Mouse (Mus musculus) left cerebral cortex, postnatal 4 days (tissue): ENCODE results near the gene Tm2d1. TPM values are rescaled to one million over a fixed set of nuclear protein-coding genes. Genes with fewer than 3 reads are reported as not detected.
"Not testable (repeated sequence)": the region's sequence is repeated elsewhere in the genome, so short reads cannot be mapped to it uniquely, and the experiment has no call there.

Experiments used
- DNase-seq: peaks from one replicate; pipeline ENCODE4 v3.0.0-alpha.2; 2022
- intact Hi-C: fragments of 180-260 bp; cut with DNase I; formaldehyde crosslinking; loops from one replicate; pipeline ENCODE4 v1.15.1; 2025
- total RNA-seq, 2 experiments: library from RNA; stranded (reverse); gene quantifications; 2 replicates each; pipeline ENCODE4 v1.2.3; 2021

Gene Tm2d1
- 10 to 100 TPM; 35.8 to 36.3 TPM for total RNA-seq

GRCm38 (mm10) chr4:98382716-98383424 lies at the start of gene Tm2d1:
Gene Tm2d1 (minus strand): TSS chr4:98383306.
- intact Hi-C loops: no loop called here

DNA sequence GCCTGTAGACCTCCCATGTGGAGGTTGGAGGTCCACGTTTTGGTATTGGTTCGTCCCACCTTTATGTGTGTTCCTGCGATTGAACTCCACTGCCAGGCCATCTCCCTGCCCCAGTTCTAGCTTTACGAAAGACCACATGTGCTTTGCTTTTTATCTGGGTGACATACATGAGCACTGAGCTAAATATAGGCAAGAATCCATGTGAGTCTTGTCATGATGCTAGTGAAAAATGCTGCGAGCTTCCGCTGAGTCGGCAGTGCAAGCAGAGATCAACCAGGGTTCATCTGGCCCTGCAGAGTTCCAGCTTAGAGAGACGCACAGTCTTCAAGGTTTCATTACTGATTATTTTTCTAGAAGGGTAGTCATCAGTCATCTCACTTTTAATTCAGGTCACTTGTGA lies 45.3 kb upstream of the Tm2d1 start:
- DNase-seq: no peak
- intact Hi-C loops: no loop called here

More at GRCm38 (mm10) chr4:98382716-98383424, at the start of gene Tm2d1:
- peak; percentile 84 for DNase-seq

DNA sequence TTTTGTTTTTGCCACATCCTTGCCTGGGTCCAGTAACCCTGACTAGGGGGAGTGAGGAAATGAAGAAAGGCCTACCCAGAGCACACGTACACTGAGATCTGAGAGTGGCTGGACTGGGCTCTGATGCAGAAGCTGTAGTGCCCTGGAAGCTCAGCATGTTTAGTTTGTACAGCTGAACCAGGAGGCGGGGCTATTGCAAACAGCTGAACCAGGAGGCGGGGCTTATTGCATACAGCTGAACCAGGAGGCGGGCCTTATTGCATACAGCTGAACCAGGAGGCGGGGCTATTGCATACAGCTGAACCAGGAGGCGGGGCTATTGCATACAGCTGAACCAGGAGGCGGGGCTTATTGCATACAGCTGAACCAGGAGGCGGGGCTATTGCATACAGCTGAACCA lies 32.0 kb upstream of the Tm2d1 start:
- intact Hi-C loops: not testable (repeated sequence)

DNA sequence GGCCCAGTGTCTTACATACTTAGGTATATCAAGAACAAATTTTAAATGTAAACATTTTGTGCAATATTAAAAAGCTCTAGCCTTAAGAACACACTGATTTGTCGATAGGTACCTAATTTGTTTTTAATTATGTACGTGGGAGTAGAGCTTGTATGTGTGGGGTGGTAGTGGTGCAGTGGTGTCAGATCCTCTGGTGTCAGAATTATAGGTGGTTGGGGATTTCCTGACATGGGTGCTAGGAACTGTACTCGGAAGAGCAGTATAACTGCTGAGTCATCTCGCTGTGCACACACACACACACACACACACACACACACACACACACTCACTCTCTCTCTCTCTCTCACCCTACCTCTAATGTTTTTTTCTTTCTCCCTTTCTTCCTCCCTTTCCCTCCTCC lies 25.3 kb upstream of the Tm2d1 start:
- DNase-seq: no peak
- intact Hi-C loops: no loop called here

More for the DNA sequence above, 32.0 kb upstream of the Tm2d1 start:
- DNase-seq: not testable (repeated sequence)

GRCm38 (mm10) chr4:98404412-98404811 lies 21.3 kb upstream of the Tm2d1 start:
- DNase-seq: no peak
- intact Hi-C loops: no loop called here

DNA sequence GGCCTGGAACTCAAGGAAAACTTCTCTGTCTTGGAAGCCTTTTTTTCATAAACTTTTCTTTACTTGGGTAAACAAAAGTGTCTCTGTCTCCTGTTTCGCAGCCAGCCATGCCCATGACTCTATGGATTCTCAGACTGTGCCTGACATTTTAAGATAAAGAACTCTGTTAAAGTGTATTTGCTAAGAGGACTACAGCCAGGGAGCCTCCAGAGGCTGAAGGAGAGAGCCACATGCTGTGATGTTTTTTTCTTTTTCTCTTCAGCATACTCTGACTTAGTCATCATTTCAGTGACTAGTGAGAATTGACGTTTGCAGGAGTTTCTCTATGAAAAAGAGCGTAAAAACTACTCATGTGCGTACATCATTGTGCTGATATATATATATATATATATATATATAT lies 20.4 kb upstream of the Tm2d1 start:
- intact Hi-C loops: no loop called here
- DNase-seq: no peak

DNA sequence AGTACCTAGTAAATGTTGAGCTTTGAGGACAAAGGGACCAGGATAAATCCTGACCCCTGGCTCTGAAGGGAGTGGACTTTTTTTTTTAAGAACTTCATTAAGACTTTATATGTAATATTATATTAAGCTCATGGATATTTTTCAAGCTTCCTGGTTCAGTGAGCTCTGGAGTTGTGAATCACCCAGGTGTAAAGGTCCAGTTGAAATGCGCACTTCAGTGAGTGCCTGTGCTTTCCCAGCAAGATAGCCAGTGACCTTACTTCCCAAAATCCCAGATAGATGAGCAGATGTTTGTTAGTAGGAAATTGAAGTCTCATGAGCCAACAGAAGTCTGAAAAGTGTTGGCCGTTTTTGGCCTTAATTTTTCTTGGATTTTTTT lies 18.5 kb upstream of the Tm2d1 start:
- intact Hi-C loops: no loop called here
- DNase-seq: no peak

DNA sequence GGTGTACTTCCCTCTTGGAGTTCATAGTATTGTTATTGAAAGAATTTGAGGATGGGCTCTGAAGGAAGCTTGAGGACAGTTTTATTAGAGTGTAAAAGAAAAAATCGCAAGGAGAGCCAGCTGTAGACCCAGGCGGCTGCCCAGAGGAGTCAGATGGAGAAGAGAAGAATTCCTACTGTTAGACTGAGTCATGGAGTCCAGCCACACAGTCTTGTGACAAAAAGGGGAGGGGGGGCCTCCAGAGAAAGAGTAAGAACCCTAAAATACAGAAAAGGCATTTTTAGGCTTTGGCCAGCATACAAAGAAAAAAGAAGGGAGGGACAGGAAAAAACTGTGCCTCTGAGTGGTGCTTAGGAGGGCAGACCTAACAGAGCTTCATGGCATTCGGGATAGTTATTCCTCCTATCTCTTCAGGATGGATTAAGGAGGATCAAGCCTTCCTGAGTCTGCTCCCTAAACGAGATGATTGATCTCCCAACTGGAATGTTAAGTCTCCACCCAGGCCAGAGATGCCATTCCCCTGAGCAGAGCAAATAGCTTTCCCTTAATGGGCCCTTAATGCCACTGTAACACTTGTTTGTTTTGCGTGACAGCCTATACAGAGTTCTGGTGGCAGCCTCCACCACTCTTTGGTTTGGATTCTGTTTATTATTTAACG lies 17.9 kb upstream of the Tm2d1 start:
- DNase-seq: no peak
- intact Hi-C loops: no loop called here

GRCm38 (mm10) chr4:98395690-98396437 lies 12.8 kb upstream of the Tm2d1 start, which contains the start of gene Patj:
Gene Patj (plus strand): TSS chr4:98395785.
- DNase-seq: peak; percentile 38
- intact Hi-C loops: no loop called here

GRCm38 (mm10) chr4:98395346-98395689 lies 12.2 kb upstream of the Tm2d1 start:
- DNase-seq: no peak
- intact Hi-C loops: no loop called here

DNA sequence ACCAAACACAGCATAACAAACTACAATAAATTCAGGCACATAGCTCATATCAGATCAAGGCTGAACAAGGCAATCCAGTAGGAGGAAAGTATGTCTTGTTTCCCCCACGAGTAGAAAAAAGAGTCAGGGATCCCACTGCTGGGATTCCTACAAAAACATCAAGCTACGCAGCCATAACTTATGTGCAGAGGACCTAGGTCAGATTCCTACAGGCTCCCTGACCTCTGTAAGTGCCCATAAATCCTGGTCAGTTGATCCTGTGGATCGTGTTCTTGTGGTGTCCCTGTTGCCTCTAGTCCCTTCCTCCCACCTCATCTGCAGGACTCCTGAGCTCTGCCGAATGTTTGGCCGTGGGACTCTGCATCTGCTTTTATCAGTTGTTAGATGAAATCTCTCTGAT lies 1.9 kb upstream of the Tm2d1 start:
- intact Hi-C loops: no loop called here
- DNase-seq: no peak

- no peak for DNase-seq
- intact Hi-C loops: no loop called here
Observed at GRCm38 (mm10) chr4:98376943-98377342, 6.2 kb downstream of the Tm2d1 start.

DNA sequence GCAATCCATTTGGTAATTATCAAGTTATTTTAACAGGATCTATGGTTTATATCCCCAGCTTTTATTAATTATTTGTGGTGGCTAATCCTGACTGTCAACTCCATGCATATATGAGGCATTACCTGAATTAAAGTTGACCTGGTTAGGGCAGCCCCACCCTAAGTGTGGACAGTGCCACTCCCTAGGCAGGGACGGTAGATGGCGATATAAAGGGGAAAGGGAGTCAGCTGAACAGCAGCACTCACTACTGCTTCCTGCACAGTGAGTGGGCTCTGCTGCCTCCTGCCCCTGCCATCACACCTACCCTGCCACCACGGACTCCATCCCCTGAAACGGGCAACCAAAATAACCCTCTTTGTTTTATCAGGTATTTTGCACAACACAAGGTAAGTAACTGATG lies 7.7 kb downstream of the Tm2d1 start:
- no peak for DNase-seq
- intact Hi-C loops: no loop called here

- DNase-seq: no peak
- intact Hi-C loops: no loop called here
Observed at GRCm38 (mm10) chr4:98358034-98358809, 24.9 kb downstream of the Tm2d1 start.

- no peak for DNase-seq
- intact Hi-C loops: no loop called here
Observed at GRCm38 (mm10) chr4:98348580-98348979, 34.5 kb downstream of the Tm2d1 start.

GRCm38 (mm10) chr4:98345783-98346182 lies 37.3 kb downstream of the Tm2d1 start:
- no peak for DNase-seq
- intact Hi-C loops: no loop called here

DNA sequence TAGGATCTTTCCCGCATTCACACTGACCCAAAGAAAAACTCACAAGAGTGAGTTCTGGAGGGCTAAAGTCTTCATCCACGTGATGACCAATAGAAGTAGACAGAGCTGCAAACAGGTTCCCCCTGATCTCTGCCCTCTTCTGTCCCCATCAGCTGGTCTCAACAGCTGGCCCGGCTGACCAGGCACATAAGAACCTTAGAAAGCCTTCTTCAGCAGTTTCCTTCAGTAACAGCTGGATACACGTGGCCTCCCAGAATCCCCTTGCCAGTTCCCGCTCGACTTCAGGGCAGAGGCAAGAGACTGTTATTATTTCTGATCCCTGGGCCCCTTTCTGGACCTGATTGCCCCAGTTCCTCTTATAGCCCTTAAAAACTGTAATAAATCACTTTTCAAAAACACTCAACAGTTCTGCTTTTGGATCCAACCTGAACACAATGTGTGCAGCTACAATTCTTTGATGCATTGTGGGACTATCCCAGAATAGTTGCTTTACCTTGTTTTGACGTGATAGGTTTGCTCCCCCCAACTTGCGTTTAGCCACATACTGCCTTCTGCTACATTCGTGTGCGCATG lies 43.0 kb downstream of the Tm2d1 start:
- intact Hi-C loops: no loop called here
- no peak for DNase-seq

- intact Hi-C loops: no loop called here
- DNase-seq: peak; percentile 88
Observed at GRCm38 (mm10) chr4:98338636-98339630, 44.2 kb downstream of the Tm2d1 start.

DNA sequence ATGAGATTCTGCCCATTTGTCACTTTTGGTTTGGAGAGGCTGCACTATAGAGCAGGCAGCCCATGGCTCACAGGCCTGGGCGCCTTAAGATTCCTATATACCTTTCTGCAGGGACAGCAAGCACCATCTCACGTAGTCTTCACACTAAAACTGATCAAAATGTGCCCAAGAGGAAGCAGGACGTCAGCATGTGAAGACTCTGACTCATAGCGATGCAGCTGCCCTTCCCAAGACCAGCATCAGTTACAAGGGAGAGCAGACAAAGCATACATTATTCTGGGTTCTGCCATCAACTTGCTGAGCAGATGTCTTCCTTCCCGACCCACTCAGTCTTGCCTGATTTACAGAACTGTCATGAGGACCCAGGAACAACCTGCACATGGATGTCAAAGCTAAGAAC lies 45.9 kb downstream of the Tm2d1 start:
- no peak for DNase-seq

More for the DNA sequence above, 45.9 kb downstream of the Tm2d1 start:
- intact Hi-C loops: no loop called here
